Mouse (Mus musculus): ENCODE measurements around the gene Tex19.1.

Tex19.1 gene

DNA sequence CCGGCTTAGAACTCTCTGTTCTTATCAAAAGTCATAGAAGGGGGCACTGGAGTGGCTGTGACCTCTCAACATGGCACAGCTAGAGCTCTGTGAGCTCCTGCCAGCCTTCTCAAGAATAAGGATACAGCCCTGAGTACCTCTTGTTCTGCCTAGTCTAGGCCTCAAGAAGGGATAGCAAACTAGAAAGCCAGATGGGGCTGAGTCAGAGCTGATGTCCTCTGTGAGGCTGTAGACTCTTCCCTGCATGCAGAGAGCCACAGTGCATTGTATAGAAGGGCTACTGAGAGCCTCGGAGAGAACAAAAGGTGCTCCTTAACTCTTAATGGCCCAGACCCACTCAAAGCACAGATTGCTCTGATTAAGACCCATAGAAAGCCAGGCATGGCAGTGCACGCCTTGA lies 28.3 kb downstream of the Tex19.1 start:
- DNase-seq (ENCODE audit: low read depth, low spot score), result no peak
- no peaks in the 10 kb centered on the region for H3K27me3 ChIP-seq (ENCODE audit: control insufficient read depth, insufficient read depth, low read length, poor library complexity, severe bottlenecking)
- H3K36me3 ChIP-seq (ENCODE audit: control insufficient read depth, insufficient read depth, low read length, poor library complexity, severe bottlenecking), result no peaks in the 10 kb centered on the region

DNA sequence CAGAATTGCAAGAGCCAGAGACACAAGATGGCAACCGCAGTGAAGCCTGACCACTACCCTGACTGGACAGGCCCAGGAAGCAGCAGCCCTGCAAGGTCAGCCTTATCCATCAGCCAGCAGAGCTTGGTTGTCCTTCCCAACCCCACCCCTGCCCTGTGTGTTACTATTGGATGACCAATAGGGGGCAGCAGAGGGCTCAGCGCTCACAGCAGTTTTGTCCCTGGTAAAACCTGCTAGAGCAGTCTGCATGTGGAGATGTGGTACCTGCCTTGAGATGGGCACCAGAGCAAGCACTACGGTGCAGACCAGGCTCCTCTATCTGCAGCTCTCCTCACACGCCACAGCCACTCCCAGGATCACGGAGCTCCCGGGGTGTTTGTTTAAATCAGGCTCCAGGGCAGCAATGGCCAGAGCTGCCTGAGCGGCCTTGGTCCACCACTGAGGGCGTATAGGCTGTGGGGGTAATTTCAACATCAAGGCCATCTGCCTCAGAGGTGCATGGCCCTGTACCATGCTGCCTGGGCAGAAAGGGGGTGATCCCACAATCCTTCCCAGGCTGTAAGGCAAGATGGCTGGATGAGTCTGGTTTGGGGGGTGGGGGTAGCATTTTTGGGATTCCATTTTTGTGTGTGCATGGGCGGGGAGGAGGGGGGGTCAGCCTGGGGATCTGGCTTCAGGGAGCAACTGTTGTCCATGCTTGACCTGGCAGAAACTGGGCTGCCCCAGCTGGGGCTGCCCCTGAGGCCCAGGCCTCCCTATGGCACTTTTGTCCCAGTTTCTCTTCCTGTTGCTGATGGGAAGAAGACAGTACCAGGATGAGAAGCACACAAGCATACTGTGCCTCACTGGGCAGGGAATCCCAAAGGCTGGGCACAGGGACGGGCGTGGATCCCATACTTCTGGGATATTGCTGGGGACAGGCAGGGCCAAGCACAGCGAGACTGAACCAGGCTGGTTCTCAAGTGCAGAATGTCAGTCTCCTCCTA lies 30.6 kb downstream of the Tex19.1 start:
- peak; percentile 75 for DNase-seq (ENCODE audit: low read depth, low spot score)
- H3K36me3 ChIP-seq (ENCODE audit: control insufficient read depth, insufficient read depth, low read length, poor library complexity, severe bottlenecking), result no peaks in the 10 kb centered on the region
- no peaks in the 10 kb centered on the region for H3K27me3 ChIP-seq (ENCODE audit: control insufficient read depth, insufficient read depth, low read length, poor library complexity, severe bottlenecking)

GRCm38 (mm10) chr11:121189681-121190080 lies 43.7 kb downstream of the Tex19.1 start:
- Histone ChIP-seq H3K27me3 (ENCODE audit: control insufficient read depth, insufficient read depth, low read length, poor library complexity, severe bottlenecking) (no peaks in the 10 kb centered on the region), H3K36me3 (ENCODE audit: control insufficient read depth, insufficient read depth, low read length, poor library complexity, severe bottlenecking) (no peaks in the 10 kb centered on the region)
- no peak for DNase-seq (ENCODE audit: low read depth, low spot score)

DNA sequence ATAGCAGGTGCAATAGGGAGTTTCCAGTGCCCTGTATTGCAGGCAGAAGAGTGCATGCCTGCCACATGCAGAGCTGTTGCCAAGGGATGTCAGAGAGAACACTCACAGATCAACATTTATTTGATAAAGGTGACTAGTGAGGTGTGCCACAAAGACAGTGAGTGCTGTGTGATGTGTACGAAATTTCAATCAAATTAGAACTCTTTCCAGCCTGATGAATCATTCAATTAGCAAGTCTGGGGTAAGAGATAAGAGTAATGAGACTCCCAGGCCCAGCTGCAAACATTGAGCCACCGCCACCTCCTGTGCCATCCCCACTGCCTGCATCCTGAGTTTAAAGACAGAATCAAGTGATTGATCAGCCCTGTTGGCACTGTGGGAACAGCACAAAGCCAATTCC lies 46.8 kb downstream of the Tex19.1 start:
- no peaks in the 10 kb centered on the region for H3K27me3 ChIP-seq (ENCODE audit: control insufficient read depth, insufficient read depth, low read length, poor library complexity, severe bottlenecking)
- no peak for DNase-seq (ENCODE audit: low read depth, low spot score)
- H3K36me3 ChIP-seq (ENCODE audit: control insufficient read depth, insufficient read depth, low read length, poor library complexity, severe bottlenecking), result no peaks in the 10 kb centered on the region

DNA sequence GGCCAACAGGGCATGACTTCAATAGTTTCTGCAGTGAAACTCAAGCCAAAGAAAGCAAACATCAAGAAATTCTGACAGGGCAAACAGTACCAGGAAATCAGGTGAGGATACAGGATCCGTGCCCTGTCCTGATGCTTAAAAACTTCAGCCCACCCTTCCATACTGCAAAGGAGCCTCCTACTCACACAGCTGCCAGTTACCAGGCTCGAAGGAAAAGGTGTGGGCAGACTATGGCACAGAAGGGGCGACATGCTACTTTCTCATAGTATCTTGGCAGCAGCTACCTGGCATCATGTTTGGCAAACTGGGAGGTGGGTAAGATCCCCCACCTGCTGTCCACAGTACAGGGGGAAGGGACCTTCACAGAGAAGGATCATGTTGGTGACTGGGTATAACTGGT lies 47.5 kb downstream of the Tex19.1 start:
- H3K27me3 ChIP-seq (ENCODE audit: control insufficient read depth, insufficient read depth, low read length, poor library complexity, severe bottlenecking), result no peaks in the 10 kb centered on the region
- no peak for DNase-seq (ENCODE audit: low read depth, low spot score)

More for the DNA sequence above, 47.5 kb downstream of the Tex19.1 start:
- no peaks in the 10 kb centered on the region for H3K36me3 ChIP-seq (ENCODE audit: control insufficient read depth, insufficient read depth, low read length, poor library complexity, severe bottlenecking)
